Mouse (Mus musculus) cerebellum, adult 9-11 months (tissue): ENCODE results near the gene Hltf.
"Not testable (repeated sequence)": the region's sequence is repeated elsewhere in the genome, so short reads cannot be mapped to it uniquely, and the experiment has no call there.

Experiments used
- DNase-seq: peaks from one replicate; pipeline ENCODE4 v3.0.0; 2022

Hltf gene

GRCm38 (mm10) chr3:20057306-20058196, at the start of gene Hltf:
TSS of gene Hltf (plus strand) at chr3:20057811.
- DNase-seq: peak; percentile 96

DNA sequence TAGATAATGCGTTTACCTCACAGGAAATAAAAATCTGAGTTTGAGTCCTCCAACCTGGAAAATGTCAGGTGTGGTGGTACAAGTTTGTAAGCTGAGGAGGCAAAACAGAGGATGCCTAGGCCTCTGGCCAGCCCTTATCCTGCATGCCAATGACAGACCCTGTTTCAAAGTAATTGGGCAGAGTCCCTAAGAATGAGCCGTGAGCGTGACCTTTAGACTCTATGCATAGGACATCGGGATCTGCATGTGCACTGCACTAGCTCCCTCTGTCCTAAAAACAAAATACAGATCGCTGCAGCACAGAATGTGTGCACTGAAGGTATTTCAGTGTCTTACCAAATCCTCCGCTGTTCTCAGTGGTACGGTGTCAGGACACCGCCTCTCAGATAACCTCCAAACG, 47.1 kb upstream of the Hltf start:
- no peak for DNase-seq

DNA sequence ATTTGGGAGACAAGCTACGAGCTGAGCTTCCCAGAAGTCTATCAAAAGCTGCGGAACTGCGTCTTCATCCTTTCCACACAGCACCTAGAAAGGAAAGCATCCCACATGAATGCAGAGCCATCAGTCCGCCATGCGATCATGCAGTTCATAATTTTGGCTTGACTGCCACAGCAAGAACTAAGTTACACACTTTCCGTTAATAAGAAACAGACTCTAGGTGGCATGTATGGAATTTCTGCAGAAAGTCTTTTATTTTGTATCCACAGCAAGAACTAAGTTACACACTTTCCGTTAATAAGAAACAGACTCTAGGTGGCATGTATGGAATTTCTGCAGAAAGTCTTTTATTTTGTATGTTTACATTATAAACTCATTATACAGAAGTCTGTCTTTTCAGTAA, 46.7 kb upstream of the Hltf start:
- DNase-seq: not testable (repeated sequence)

DNA sequence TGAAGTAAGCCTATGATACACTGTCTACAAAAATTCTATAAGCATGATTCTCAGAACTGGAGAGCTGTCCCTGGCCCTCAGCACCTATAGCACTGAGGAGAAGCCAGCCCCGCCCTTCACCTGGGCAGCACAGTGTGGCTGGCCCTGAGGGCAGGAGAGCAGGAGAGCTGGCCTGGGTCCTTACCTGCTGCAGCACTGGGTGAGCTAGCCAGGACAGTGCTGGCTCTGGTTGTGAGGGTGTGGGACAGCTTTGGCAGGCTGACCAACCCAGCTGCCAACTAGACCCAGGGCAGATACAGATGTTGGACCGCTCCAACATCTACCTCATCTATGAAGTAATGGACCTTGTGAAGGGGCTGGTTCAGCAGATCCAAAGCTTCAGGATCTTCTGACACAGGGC, 43.2 kb upstream of the Hltf start:
- no peak for DNase-seq

- no peak for DNase-seq
These were observed 39.5 kb upstream of the Hltf start for GRCm38 (mm10) chr3:20018076-20018475.

DNA sequence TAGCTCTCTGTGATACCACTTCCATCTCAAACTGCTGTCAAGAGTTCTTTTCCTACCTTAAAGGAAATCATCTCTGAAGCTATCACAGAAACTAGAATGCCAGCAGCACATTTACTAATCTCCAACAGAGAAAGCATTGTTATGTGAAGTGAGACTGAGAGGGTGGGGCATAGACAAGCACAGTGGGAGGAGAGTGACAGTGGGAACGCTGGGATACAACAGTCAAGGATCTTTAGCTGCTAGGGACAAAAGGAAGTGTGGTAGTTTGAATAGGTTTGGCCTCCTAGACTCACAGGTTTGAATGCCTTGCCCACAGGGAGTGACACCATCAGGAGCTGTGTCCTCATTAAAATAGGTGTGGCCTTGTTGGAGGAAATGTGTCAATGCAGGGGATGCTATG, 33.8 kb upstream of the Hltf start:
- DNase-seq: no peak

DNA sequence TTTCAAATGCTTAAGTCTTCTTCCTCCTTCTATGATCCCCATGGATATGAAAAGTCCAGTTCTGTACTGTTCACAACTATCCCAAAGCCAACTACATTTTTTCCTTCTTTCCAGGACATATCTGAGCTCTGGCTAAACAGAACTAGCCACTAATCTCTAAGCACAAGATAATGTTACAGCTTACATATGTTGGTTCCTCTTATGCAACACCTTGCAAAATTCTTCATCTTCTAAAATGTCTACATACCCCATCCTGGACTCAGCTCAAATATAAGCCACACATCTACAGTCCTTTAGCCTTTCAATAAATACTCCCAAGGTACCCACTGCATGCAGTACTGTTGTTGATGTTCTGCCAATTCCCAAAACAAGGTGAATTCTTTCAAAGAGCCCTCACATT, 31.1 kb upstream of the Hltf start:
- no peak for DNase-seq

- DNase-seq: no peak
These were observed 30.5 kb upstream of the Hltf start for GRCm38 (mm10) chr3:20026996-20027689.

- no peak for DNase-seq
These were observed 29.8 kb upstream of the Hltf start for GRCm38 (mm10) chr3:20027788-20028187.

DNA sequence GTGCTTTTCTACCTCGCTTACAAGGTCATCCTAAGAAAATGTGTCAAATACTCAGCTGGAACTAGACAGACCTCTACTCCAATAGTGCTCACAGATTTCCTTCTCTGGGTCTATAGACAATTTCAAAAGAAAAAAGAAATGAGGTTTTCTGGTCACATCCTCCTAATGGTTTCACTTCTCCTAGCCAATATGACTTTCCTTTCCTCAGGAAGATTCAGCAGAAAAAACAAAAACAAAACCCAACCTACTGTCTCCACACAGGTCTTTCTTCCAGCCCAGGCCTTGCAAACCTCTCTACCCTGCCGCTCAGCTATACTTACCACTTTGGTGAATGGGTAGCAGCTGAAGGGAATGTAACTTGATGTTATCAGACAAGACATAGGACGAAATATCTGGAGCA, 29.0 kb upstream of the Hltf start:
- DNase-seq: no peak

DNA sequence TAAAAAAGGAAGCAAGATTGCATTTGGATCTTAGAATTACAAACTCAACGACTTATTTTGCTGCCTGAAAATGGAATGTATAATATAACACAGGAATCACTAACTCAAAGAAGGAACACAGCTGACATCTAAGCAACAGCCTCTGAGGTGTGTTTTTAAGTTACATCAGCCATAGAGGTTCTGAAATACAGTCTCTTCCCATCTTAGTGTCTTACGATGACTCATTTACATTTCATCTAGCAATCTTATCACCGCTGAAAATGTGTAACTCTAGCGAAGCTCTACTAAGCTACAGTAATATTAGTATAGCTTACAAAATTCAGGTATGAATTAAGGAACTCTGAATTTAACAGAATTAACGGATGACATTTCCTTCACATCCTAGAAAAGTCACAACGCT, 26.8 kb upstream of the Hltf start:
- DNase-seq: no peak

GRCm38 (mm10) chr3:20033761-20034718, 23.6 kb upstream of the Hltf start:
- no peak for DNase-seq

GRCm38 (mm10) chr3:20034719-20035404, 22.7 kb upstream of the Hltf start, which contains the start of gene Hps3:
TSS of gene Hps3 (minus strand) at chr3:20035315.
- peak; percentile 87 for DNase-seq

DNA sequence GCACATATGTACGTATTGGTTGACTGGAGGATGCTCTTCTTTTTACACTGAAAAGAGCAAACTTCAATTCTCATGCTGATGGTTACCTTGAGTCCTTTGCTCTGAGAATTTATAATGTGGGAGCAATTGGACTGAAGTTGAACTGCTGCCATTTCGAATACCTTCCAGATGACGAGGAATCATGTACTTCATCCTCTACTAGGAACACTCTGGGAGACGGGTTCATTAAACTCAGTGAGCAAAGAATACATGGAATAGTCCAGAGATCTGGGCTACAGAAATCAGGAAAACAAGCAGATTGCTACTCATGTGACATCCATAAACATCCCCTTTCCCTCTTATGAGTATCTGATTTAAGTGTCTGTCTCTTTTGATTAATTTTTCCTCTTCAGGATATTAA, 21.5 kb upstream of the Hltf start:
- DNase-seq: no peak

GRCm38 (mm10) chr3:20041461-20041860, 16.1 kb upstream of the Hltf start:
- not testable (repeated sequence) for DNase-seq

GRCm38 (mm10) chr3:20044736-20045135, 12.9 kb upstream of the Hltf start:
- DNase-seq: not testable (repeated sequence)

GRCm38 (mm10) chr3:20058197-20058541, 558 bp downstream of the Hltf start:
- peak; percentile 17 for DNase-seq

- DNase-seq: no peak
These were observed 18.8 kb downstream of the Hltf start for GRCm38 (mm10) chr3:20076145-20077053.

DNA sequence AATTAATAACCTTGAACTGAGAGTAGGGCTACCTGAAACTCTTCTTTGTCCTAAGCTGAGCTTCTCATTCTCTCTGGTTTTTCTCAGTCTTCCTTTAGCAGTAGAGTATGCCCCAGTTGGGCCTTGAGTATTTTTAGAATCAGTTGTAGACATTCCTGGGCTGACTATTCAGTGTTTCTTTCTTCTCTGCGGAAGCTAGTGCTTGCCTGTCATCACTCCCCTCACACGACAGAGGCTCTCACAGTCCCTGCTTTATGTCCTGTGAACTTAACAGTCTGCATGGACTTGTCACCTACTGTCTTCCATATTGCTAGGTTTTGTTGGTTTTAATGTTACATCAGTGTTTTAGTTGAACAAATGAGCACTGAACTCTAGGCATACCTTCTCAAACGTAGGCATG, 24.6 kb downstream of the Hltf start:
- DNase-seq: no peak

DNA sequence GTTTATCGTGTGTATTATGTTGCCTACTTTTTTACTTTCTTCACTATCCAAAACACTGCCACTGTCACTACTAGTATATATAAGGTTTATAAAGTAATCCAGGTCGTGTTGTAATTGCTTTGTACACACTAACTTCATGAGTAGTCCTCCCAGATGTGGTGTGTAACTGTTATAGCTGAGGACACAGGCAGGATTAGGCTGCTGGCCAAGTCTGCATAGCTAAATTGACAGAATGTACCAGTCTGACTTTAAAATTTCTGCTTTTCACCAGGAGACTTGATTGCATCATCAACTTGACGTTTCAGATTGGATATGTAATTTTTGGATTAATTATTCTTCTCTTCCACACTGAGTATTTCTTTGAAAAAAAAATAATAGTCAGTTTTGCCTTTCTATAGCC, 46.2 kb downstream of the Hltf start:
- DNase-seq: no peak

GRCm38 (mm10) chr3:20104318-20104717, 46.7 kb downstream of the Hltf start:
- no peak for DNase-seq
